Mouse (Mus musculus): ENCODE measurements around the gene Marco. TPM values are rescaled to one million over a fixed set of nuclear protein-coding genes. Genes with fewer than 3 reads are reported as not detected.

Marco gene
- total RNA-seq (2021), result not detected
- long read RNA-seq, experiment 1, result 0 reads
- long read RNA-seq, experiment 2, result 0 reads

- no peak for DNase-seq (ENCODE audit: low spot score in 2 of 2)
These were observed at the start of gene Marco for GRCm38 (mm10) chr1:120504924-120505323. Marco (minus strand) TSS chr1:120505024.

GRCm38 (mm10) chr1:120539506-120540029 is 34.7 kb upstream of the Marco start:
- no peak for DNase-seq (ENCODE audit: low spot score in 2 of 2)

GRCm38 (mm10) chr1:120536998-120537397 is 32.2 kb upstream of the Marco start:
- no peak for DNase-seq (ENCODE audit: low spot score in 2 of 2)

- DNase-seq (ENCODE audit: low spot score in 2 of 2), result no peak
These were observed 31.1 kb upstream of the Marco start for GRCm38 (mm10) chr1:120535919-120536318.

- no peak for DNase-seq (ENCODE audit: low spot score in 2 of 2)
These were observed 27.6 kb upstream of the Marco start for GRCm38 (mm10) chr1:120532321-120532916.

- no peak for DNase-seq (ENCODE audit: low spot score in 2 of 2)
These were observed 26.9 kb upstream of the Marco start for GRCm38 (mm10) chr1:120531770-120532169.

GRCm38 (mm10) chr1:120529881-120530280 is 25.1 kb upstream of the Marco start:
- DNase-seq (ENCODE audit: low spot score in 2 of 2), result no peak

- DNase-seq (ENCODE audit: low spot score in 2 of 2), result no peak
These were observed 12.8 kb upstream of the Marco start for GRCm38 (mm10) chr1:120517618-120518017.

- no peak for DNase-seq (ENCODE audit: low spot score in 2 of 2)
These were observed 5.5 kb upstream of the Marco start for GRCm38 (mm10) chr1:120510311-120510710.

- no peak for DNase-seq (ENCODE audit: low spot score in 2 of 2)
These were observed 4.2 kb upstream of the Marco start for GRCm38 (mm10) chr1:120508976-120509375.

GRCm38 (mm10) chr1:120504046-120504710 is 646 bp downstream of the Marco start:
- DNase-seq (ENCODE audit: low spot score in 2 of 2), result no peak

- no peak for DNase-seq (ENCODE audit: low spot score in 2 of 2)
These were observed 3.3 kb downstream of the Marco start for GRCm38 (mm10) chr1:120501496-120501895.

- no peak for DNase-seq (ENCODE audit: low spot score in 2 of 2)
These were observed 6.8 kb downstream of the Marco start for GRCm38 (mm10) chr1:120498036-120498435.

- DNase-seq (ENCODE audit: low spot score in 2 of 2), result no peak
These were observed 23.9 kb downstream of the Marco start for GRCm38 (mm10) chr1:120480937-120481336.

GRCm38 (mm10) chr1:120474825-120475224 is 30.0 kb downstream of the Marco start:
- no peak for DNase-seq (ENCODE audit: low spot score in 2 of 2)

- DNase-seq (ENCODE audit: low spot score in 2 of 2), result peak; percentile 15 to 34
These were observed 35.9 kb downstream of the Marco start for GRCm38 (mm10) chr1:120468891-120469290.

GRCm38 (mm10) chr1:120467323-120467722 is 37.5 kb downstream of the Marco start:
- DNase-seq (ENCODE audit: low spot score in 2 of 2), result no peak

- DNase-seq (ENCODE audit: low spot score in 2 of 2), result no peak
These were observed 38.1 kb downstream of the Marco start for GRCm38 (mm10) chr1:120466751-120467150.

GRCm38 (mm10) chr1:120459032-120459431 is 45.8 kb downstream of the Marco start:
- DNase-seq (ENCODE audit: low spot score in 2 of 2), result no peak

GRCm38 (mm10) chr1:120458524-120458923 is 46.3 kb downstream of the Marco start:
- DNase-seq (ENCODE audit: low spot score in 2 of 2), result no peak

GRCm38 (mm10) chr1:120451486-120452270 is 53.1 kb downstream of the Marco start:
- DNase-seq (ENCODE audit: low spot score in 2 of 2), result no peak

- no peak for DNase-seq (ENCODE audit: low spot score in 2 of 2)
These were observed 55.2 kb downstream of the Marco start for GRCm38 (mm10) chr1:120449662-120450061.

Data from left cerebral cortex, adult 18-20 months (tissue).